Mouse (Mus musculus) ES-Bruce4 (cell line): ENCODE results near the gene Gm20521.

Experiments
- CTCF ChIP-seq: IDR thresholded peaks from one replicate; pipeline ENCODE4 v1.8.1; 2011; ENCODE audit warnings: low read depth, low read length
- EP300 ChIP-seq: IDR thresholded peaks from 2 replicates; pipeline ENCODE4 v1.6.1; 2011; ENCODE audit warnings: low read depth, low read length; ENCODE audit not compliant: insufficient read depth
- POLR2A ChIP-seq: IDR thresholded peaks from one replicate; pipeline ENCODE4 v1.8.1; 2011; ENCODE audit warnings: low read length; ENCODE audit not compliant: insufficient read depth

- no peak for TF ChIP-seq EP300
- no peak for TF ChIP-seq CTCF
- peak; percentile 74 for TF ChIP-seq POLR2A
Observed at GRCm38 (mm10) chr14:54912886-54913285, 29.6 kb downstream of the Gm20521 start, which contains the start of gene Slc22a17.
